Mouse (Mus musculus) hindbrain, postnatal 0 days (tissue): Measurements from ENCODE around the gene Hsf2bp. TPM values are rescaled to one million over a fixed set of nuclear protein-coding genes. Genes with fewer than 3 reads are reported as not detected.
A peak's percentile ranks its signal among the peaks of the same experiment; 100 is the strongest.

Source experiments
- ATAC-seq: fragments of 200-750 bp; cut with Nextera tagmentation; 2 replicates; pipeline ENCODE4 v1.8.0; 2017; ENCODE audit warnings: mild to moderate bottlenecking, moderate TSS enrichment, moderate library complexity
- DNase-seq: peaks from one replicate; pipeline ENCODE4 v3.0.0-alpha.2; 2015; ENCODE audit warnings: low spot score
- H3K27ac ChIP-seq: fragments of 300-500 bp; sonication (generic); 2 replicates; pipeline ENCODE4 v1.5.1; 2014; ENCODE audit warnings: mild to moderate bottlenecking
- H3K27me3 ChIP-seq: fragments of 300-500 bp; sonication (generic); 2 replicates; pipeline ENCODE4 v1.6.1; 2014; ENCODE audit warnings: low read length, mixed read lengths; ENCODE audit not compliant: insufficient read depth
- H3K36me3 ChIP-seq: fragments of 300-500 bp; sonication (generic); 2 replicates; pipeline ENCODE4 v1.6.1; 2014; ENCODE audit warnings: low read length, mixed read lengths; ENCODE audit not compliant: insufficient read depth
- H3K4me1 ChIP-seq: fragments of 300-500 bp; sonication (generic); 2 replicates; pipeline ENCODE4 v1.6.1; 2014; ENCODE audit warnings: antibody characterized with exemption, low read length, mixed read lengths; ENCODE audit not compliant: insufficient read depth
- H3K4me2 ChIP-seq: fragments of 300-500 bp; sonication (generic); 2 replicates; pipeline ENCODE4 v1.6.1; 2014; ENCODE audit warnings: low read depth, mild to moderate bottlenecking, low read length, moderate library complexity, mixed read lengths
- H3K4me3 ChIP-seq: fragments of 300-500 bp; sonication (generic); 2 replicates; pipeline ENCODE4 v1.5.1; 2014; ENCODE audit warnings: low read length
- H3K9ac ChIP-seq: fragments of 300-500 bp; sonication (generic); replicated peaks from 2 replicates; pipeline ENCODE4 v1.6.1; 2014; ENCODE audit warnings: mild to moderate bottlenecking, low read length, moderate library complexity, mixed read lengths
- H3K9me3 ChIP-seq: fragments of 300-500 bp; sonication (generic); 2 replicates; pipeline ENCODE4 v1.6.1; 2016; ENCODE audit warnings: low read length, mixed read lengths
- CTCF ChIP-seq: IDR thresholded peaks from 2 replicates; pipeline ENCODE4 v1.5.1; 2016; ENCODE audit warnings: antibody characterized with exemption, control low read depth, low read depth
- WGBS: fragments of 180-500 bp; shearing (Covaris S2); extraction: QIAGEN DNeasy Blood & Tissue Kit; methylation state at CpG from one replicate; pipeline ENCODE4 v1.1.7; 2014; 5-methylcytosine and 5-hydroxymethylcytosine counted together
- polyA plus RNA-seq: library from polyadenylated mRNA; unstranded; fragments of >200 nt; fragmentation: Nextera tagmentation; extraction: Ambion mirVana; gene quantifications from 2 replicates; pipeline ENCODE4 v1.2.1, GENCODE M21; 2015
- total RNA-seq: library from RNA; depleted of rRNA; stranded (reverse); fragments of >200 nt; gene quantifications from 2 replicates; pipeline ENCODE4 v1.2.3, GENCODE M21; 2014

Hsf2bp gene
- total and polyA plus RNA-seq, 2 experiments from 2014 or later: 0.58 to 0.84 TPM

DNA sequence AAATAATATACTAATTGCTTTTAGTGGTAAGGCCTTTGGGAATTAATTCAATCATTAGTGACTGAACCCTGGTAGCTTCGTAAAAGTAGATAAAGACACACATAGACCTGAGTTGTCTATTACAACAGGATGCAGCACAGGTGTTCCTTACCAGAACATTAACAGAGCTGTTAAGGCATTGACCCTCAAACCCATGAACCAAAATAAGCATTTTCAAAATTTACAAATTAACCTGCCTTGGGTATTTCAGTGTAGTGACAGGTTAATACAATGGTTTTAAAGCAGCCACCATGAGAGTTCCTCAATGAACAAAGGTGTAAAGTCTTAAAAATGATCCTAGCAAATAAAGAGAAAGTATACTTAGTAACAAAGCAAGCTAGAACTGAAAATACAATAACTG lies 69.6 kb downstream of the Hsf2bp start:
- Histone ChIP-seq H3K9me3 (no peaks in the 10 kb centered on the region), H3K4me2 (no peak overlapping the region), H3K4me3 (no peak overlapping the region), H3K4me1 (no peaks in the 10 kb centered on the region), H3K9ac (no peak overlapping the region), H3K36me3 (no peaks in the 10 kb centered on the region), H3K27me3 (no peaks in the 10 kb centered on the region), H3K27ac (no peak overlapping the region)
- DNase-seq: no peak
- ATAC-seq: no peak
- no peak for TF ChIP-seq CTCF
- WGBS: 88% methylated on average over 1 of the region's 1 CpGs

DNA sequence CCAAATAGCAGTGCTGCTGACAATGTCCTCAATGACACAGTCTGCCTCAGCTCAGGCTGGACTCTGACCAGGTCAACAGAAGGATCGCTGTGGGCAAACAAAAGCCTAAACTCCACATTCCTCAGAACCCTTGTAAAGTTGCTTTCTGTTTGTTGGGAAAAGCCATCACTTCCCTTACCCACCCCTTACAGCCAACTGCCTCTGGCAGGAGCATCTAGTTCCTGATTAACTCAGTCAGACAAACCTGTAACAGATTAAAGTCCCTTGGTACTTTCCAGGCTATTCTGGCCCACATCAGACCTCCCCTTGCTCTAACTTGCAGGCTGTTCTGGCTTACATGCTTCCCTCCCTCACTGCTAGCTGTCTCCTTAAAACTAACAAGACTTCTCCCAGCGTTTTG lies 70.5 kb downstream of the Hsf2bp start:
- WGBS: 39% methylated on average over 2 of the region's 2 CpGs
- H3K27me3 ChIP-seq: no peaks in the 10 kb centered on the region
- H3K4me1 ChIP-seq: no peaks in the 10 kb centered on the region
- no peak for TF ChIP-seq CTCF
- no peaks in the 10 kb centered on the region for H3K9me3 ChIP-seq
- H3K4me2 ChIP-seq: no peak overlapping the region
- H3K4me3 ChIP-seq: no peak overlapping the region
- no peak overlapping the region for H3K27ac ChIP-seq
- H3K9ac ChIP-seq: no peak overlapping the region
- DNase-seq (peak; percentile 32), ATAC-seq (no peak)
- no peaks in the 10 kb centered on the region for H3K36me3 ChIP-seq

DNA sequence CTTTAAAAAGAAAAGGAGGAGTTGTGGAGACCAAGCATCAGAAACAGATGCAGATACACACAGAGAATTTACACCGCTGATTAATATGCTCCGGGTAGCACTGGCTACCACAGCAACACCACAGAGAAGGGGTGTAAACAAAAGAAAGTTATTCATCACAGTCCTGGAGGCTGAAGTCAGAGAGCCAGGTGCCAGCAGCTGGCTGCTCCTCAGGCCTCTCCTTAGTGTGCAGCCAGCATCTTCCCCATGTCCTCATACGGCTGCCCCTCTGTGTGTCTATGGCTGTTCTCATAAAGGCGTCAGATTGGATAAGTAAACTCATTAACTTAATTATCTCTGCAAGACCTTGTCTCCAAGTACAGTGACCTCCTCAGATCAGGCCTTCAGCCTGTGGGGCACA lies 73.2 kb downstream of the Hsf2bp start:
- ATAC-seq (peak; percentile 61; the same call in 1 of the 2 replicates), DNase-seq (peak; percentile 16)
- H3K4me2 ChIP-seq: no peak overlapping the region
- H3K4me3 ChIP-seq: no peak overlapping the region
- no peaks in the 10 kb centered on the region for H3K27me3 ChIP-seq
- no peaks in the 10 kb centered on the region for H3K36me3 ChIP-seq
- no peak for TF ChIP-seq CTCF
- WGBS: 60% methylated on average over 4 of the region's 4 CpGs
- H3K4me1 ChIP-seq: no peaks in the 10 kb centered on the region
- no peak overlapping the region for H3K27ac ChIP-seq
- H3K9me3 ChIP-seq: no peaks in the 10 kb centered on the region
- no peak overlapping the region for H3K9ac ChIP-seq

DNA sequence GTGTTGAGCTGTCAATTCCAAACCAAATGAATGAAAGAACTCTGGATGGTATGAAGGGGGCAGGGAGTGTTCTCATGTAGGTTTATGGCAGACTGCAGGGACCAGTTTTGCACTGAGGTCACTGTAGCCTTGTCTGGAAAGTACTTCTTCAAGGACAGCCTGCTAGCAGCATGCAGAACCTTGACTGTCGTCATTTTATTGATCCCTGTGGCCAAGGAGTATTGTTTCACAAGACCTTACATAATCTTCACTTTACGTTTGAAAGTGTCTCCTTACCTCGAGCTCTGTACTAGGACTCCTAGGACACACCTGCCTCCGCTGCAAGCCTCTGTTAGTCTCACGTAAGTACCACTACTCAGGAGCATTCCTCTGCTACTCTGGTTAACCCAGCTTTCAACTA lies 73.9 kb downstream of the Hsf2bp start:
- TF ChIP-seq CTCF: no peak
- no peak overlapping the region for H3K27ac ChIP-seq
- WGBS: 88% methylated on average over 5 of the region's 5 CpGs

DNA sequence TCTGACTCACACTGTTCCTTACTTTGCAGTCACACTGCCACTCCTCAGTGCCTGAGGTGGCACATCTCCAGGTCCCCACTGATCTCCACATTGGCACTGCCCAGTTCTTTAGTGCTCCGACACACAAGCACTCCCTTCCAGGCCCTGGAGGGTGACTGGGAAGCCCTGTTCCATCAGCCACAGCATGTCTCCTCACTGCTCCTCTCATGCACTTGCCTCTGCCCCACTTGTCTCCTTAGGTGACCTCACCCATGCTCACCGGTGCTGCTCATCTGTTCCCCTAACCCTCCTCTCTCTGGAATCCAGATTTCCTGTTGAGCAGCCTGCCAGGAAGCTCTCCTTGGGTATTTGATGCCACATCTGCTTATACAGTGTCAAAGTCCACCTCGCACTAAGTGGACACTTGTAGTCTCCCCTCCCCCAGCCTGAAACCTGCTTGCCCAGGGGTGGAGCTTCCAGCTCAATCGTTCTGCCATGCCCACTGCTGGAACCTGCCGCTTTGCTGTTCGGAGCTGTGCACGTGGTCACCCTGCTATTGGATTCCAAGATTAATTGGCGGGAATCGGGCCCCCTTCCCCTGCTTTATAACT lies 81.5 kb downstream of the Hsf2bp start:
- Histone ChIP-seq H3K4me3 (no peak overlapping the region), H3K9me3 (no peaks in the 10 kb centered on the region), H3K9ac (no peak overlapping the region), H3K4me2 (no peak overlapping the region), H3K36me3 (no peaks in the 10 kb centered on the region), H3K27ac (no peak overlapping the region), H3K4me1 (no peaks in the 10 kb centered on the region), H3K27me3 (no peaks in the 10 kb centered on the region)
- ATAC-seq: no peak
- no peak for DNase-seq
- WGBS: 87% methylated on average over 9 of the region's 9 CpGs
- no peak for TF ChIP-seq CTCF

More for the DNA sequence above, 73.9 kb downstream of the Hsf2bp start:
- Histone ChIP-seq H3K4me1 (no peaks in the 10 kb centered on the region), H3K9ac (no peak overlapping the region), H3K36me3 (no peaks in the 10 kb centered on the region), H3K9me3 (no peaks in the 10 kb centered on the region), H3K4me2 (no peak overlapping the region), H3K4me3 (no peak overlapping the region), H3K27me3 (no peaks in the 10 kb centered on the region)
- ATAC-seq (no peak), DNase-seq (no peak)

DNA sequence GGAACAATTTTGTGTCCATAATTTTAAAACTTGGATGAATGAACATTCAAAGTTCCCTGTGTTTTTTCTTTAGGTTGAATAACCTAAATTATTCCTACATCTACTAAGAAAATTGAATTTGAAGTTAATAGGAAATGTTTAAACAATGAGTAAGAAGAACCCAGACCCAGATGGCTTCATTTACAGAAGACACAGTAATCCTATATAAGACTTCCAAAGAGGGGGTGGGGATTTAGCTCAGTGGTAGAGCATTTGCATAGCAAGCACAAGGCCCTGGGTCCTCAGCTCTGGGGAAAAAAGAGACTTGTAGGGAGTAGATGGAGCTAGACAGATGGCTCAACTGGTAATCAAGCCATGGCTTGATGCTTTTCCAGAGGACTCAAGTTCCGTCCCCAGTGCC lies 87.1 kb downstream of the Hsf2bp start:
- no peak for ATAC-seq
- WGBS: 86% methylated on average over 1 of the region's 1 CpGs
- TF ChIP-seq CTCF: no peak

DNA sequence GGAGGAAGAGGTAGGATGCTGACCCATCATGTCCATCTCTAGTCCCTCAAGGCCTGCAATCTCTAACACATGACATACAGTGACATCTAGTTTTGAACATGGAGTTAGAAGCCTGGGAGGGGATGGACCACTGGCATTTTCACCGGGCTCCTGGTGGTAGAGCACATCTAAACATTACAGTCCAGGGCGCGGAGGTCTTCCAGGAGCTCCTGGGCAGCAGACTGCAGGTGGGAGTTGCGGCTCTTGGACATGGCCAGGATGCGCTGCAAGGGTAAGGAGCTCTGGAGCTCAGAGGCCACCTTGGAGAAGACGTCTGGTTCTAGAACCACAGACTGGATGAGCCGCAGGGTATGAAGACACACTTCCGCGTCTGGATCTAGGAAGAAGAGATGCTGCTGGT lies 89.7 kb downstream of the Hsf2bp start:
- Histone ChIP-seq H3K27me3 (no peaks in the 10 kb centered on the region), H3K36me3 (no peaks in the 10 kb centered on the region), H3K9ac (no peak overlapping the region), H3K4me2 (no peak overlapping the region), H3K27ac (no peak overlapping the region), H3K9me3 (no peaks in the 10 kb centered on the region), H3K4me3 (no peak overlapping the region), H3K4me1 (no peaks in the 10 kb centered on the region)
- WGBS: 92% methylated on average over 9 of the region's 9 CpGs
- TF ChIP-seq CTCF: no peak
- DNase-seq: no peak
- no peak for ATAC-seq

More for the DNA sequence above, 87.1 kb downstream of the Hsf2bp start:
- H3K4me1 ChIP-seq: no peaks in the 10 kb centered on the region
- no peaks in the 10 kb centered on the region for H3K36me3 ChIP-seq
- H3K9me3 ChIP-seq: no peaks in the 10 kb centered on the region
- no peak overlapping the region for H3K9ac ChIP-seq
- H3K27me3 ChIP-seq: no peaks in the 10 kb centered on the region
- no peak overlapping the region for H3K4me3 ChIP-seq
- no peak overlapping the region for H3K4me2 ChIP-seq
- no peak overlapping the region for H3K27ac ChIP-seq
- no peak for DNase-seq
